Mouse (Mus musculus) midbrain, embryonic 16.5 days (tissue): ENCODE results near the gene Gucy2c. TPM values are rescaled to one million over a fixed set of nuclear protein-coding genes. Genes with fewer than 3 reads are reported as not detected.

Experiments
- ATAC-seq: fragments of 200-750 bp; cut with Nextera tagmentation; 2 replicates; pipeline ENCODE4 v1.8.0; 2017; ENCODE audit warnings: moderate TSS enrichment
- H3K27ac ChIP-seq: fragments of 300-500 bp; sonication (generic); 2 replicates; pipeline ENCODE4 v1.5.1; 2014; ENCODE audit warnings: mild to moderate bottlenecking, low read length, mixed read lengths
- H3K27me3 ChIP-seq: fragments of 300-500 bp; sonication (generic); 2 replicates; pipeline ENCODE4 v1.6.1; 2014; ENCODE audit warnings: low read depth, low read length, mixed read lengths; ENCODE audit not compliant: control insufficient read depth, insufficient read depth
- H3K36me3 ChIP-seq: fragments of 300-500 bp; sonication (generic); 2 replicates; pipeline ENCODE4 v1.6.1; 2014; ENCODE audit warnings: mild to moderate bottlenecking, low read length, moderate library complexity, mixed read lengths; ENCODE audit not compliant: control insufficient read depth, insufficient read depth
- H3K4me1 ChIP-seq: fragments of 300-500 bp; sonication (generic); 2 replicates; pipeline ENCODE4 v1.6.1; 2014; ENCODE audit warnings: mild to moderate bottlenecking, low read length, mixed read lengths; ENCODE audit not compliant: control insufficient read depth, insufficient read depth
- H3K4me2 ChIP-seq: fragments of 300-500 bp; sonication (generic); 2 replicates; pipeline ENCODE4 v1.6.1; 2014; ENCODE audit warnings: mild to moderate bottlenecking, low read length, mixed read lengths
- H3K4me3 ChIP-seq: fragments of 300-500 bp; sonication (generic); 2 replicates; pipeline ENCODE4 v1.5.1; 2014; ENCODE audit warnings: low read depth, mild to moderate bottlenecking, low read length, moderate library complexity, mixed read lengths
- H3K9ac ChIP-seq: fragments of 300-500 bp; sonication (generic); 2 replicates; pipeline ENCODE4 v1.6.1; 2014; ENCODE audit warnings: low read depth, low read length, mixed read lengths
- H3K9me3 ChIP-seq: fragments of 300-500 bp; sonication (generic); replicated peaks from 2 replicates; pipeline ENCODE4 v1.6.1; 2014; ENCODE audit warnings: mild to moderate bottlenecking, low read length, mixed read lengths; ENCODE audit not compliant: control insufficient read depth, poor library complexity, severe bottlenecking
- WGBS: fragments of 180-500 bp; shearing (Covaris S2); extraction: QIAGEN DNeasy Blood & Tissue Kit; methylation state at CpG from one replicate; pipeline ENCODE4 v1.1.7; 2014; 5-methylcytosine and 5-hydroxymethylcytosine counted together
- polyA plus RNA-seq: library from polyadenylated mRNA; unstranded; fragments of >200 nt; fragmentation: Nextera tagmentation; extraction: Ambion mirVana; gene quantifications from 2 replicates; pipeline ENCODE4 v1.2.1, GENCODE M21; 2015

The Gucy2c gene
- polyA plus RNA-seq, 1 experiment from 2014 or later: 0.69 TPM

DNA sequence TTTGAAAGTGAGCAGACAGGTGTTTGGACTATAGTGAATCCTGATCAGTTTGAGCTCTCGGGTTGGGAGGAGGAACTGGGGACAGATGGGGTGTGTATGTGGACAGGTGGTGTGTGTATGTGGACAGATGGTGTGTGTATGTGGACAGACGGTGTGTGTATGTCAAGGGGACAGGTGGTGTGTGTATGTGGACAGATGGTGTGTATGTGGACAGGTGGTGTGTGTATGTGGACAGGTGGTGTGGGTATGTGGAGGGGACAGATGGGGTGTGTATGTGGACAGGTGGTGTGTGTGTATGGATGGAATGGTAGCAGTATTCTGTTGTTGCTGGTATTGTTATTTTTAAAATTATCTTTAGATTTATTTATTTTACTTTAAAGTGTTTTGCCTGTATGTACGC is 79.7 kb downstream of the Gucy2c start:
- 87% methylated on average over 3 of the region's 3 CpGs for WGBS
- Histone ChIP-seq H3K9me3 (no peaks in the 10 kb centered on the region), H3K4me3 (no peak overlapping the region), H3K36me3 (no peaks in the 10 kb centered on the region), H3K9ac (no peak overlapping the region), H3K4me1 (no peaks in the 10 kb centered on the region), H3K4me2 (no peak overlapping the region), H3K27ac (no peak overlapping the region), H3K27me3 (no peaks in the 10 kb centered on the region)
- ATAC-seq: no peak

DNA sequence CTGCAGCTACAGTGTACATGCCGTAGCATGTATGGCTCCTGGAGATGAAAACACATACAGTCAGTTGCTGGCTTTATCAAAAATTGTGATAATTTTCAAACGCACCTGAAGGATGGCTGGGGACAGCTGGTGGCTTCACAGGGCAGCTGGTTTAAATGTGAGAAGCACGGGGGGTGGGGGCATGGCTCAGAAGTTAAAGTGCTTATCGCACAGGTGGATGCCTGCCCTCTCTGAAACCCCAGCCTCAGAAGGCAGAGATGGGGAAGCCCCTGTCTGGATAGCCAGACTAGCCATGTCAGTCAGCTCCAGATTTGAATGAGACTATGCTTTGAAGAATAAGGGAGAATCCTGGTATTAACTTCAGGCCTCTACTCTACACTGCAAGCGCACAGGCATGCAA is 80.4 kb downstream of the Gucy2c start:
- no peaks in the 10 kb centered on the region for H3K9me3 ChIP-seq
- H3K9ac ChIP-seq: no peak overlapping the region
- H3K36me3 ChIP-seq: no peaks in the 10 kb centered on the region
- WGBS: 87% methylated on average over 5 of the region's 5 CpGs
- H3K4me2 ChIP-seq: no peak overlapping the region
- ATAC-seq: no peak
- no peaks in the 10 kb centered on the region for H3K4me1 ChIP-seq
- no peak overlapping the region for H3K4me3 ChIP-seq
- H3K27ac ChIP-seq: no peak overlapping the region
- H3K27me3 ChIP-seq: no peaks in the 10 kb centered on the region

DNA sequence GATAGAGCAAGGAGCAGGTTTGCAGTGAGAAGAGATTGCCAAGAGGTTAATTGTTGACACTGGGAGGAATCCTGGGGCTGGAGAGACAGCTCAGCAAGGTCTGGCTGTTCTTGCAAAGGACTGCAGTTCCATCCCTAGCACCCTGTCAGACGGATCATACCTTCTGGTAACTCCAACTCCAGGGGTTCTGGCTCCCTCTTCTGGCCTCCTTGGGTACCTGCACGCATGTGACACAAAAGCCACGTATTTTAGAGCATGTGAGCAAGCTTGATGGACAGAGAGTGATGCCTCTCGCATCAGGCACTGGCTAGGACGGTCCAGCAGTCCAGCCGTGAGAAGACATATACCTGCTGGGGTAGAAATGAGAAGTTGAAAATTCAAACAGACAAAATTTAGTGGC is 90.3 kb downstream of the Gucy2c start:
- no peak overlapping the region for H3K4me3 ChIP-seq
- no peak overlapping the region for H3K4me2 ChIP-seq
- ATAC-seq: no peak
- H3K27me3 ChIP-seq: no peaks in the 10 kb centered on the region
- H3K9ac ChIP-seq: no peak overlapping the region
- H3K4me1 ChIP-seq: no peaks in the 10 kb centered on the region
- 0 out of 2 replicates have a peak, but pooled peaks cover 3% of the 10 kb centered on the region for H3K9me3 ChIP-seq
- 89% methylated on average over 6 of the region's 6 CpGs for WGBS
- H3K36me3 ChIP-seq: no peaks in the 10 kb centered on the region
- no peak overlapping the region for H3K27ac ChIP-seq

DNA sequence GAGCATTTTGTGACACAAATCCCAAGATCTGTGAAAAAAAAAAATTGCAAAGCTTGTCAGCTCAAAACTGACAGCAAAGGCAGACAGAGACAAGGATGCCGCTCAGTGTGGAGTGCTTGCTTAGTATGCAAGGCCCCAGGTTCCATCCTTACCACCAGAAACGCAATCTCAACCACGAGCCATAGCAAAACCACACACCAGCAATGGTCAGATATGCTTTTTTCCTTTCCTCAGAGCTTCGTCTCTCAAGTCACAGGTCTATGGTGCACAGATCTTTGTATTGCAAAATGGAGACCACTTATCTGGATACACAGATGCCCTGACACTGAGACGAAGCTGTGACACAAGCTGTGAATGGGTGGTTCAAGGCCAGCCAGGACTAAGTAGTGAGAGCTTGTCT is 91.0 kb downstream of the Gucy2c start:
- H3K27me3 ChIP-seq: no peaks in the 10 kb centered on the region
- no peak overlapping the region for H3K4me3 ChIP-seq
- no peak overlapping the region for H3K9ac ChIP-seq
- no peak overlapping the region for H3K4me2 ChIP-seq
- 78% methylated on average over 5 of the region's 5 CpGs for WGBS
- ATAC-seq: no peak
- H3K27ac ChIP-seq: no peak overlapping the region
- H3K4me1 ChIP-seq: no peaks in the 10 kb centered on the region
- no peaks in the 10 kb centered on the region for H3K36me3 ChIP-seq
- H3K9me3 ChIP-seq: 0 out of 2 replicates have a peak, but pooled peaks cover 3% of the 10 kb centered on the region

DNA sequence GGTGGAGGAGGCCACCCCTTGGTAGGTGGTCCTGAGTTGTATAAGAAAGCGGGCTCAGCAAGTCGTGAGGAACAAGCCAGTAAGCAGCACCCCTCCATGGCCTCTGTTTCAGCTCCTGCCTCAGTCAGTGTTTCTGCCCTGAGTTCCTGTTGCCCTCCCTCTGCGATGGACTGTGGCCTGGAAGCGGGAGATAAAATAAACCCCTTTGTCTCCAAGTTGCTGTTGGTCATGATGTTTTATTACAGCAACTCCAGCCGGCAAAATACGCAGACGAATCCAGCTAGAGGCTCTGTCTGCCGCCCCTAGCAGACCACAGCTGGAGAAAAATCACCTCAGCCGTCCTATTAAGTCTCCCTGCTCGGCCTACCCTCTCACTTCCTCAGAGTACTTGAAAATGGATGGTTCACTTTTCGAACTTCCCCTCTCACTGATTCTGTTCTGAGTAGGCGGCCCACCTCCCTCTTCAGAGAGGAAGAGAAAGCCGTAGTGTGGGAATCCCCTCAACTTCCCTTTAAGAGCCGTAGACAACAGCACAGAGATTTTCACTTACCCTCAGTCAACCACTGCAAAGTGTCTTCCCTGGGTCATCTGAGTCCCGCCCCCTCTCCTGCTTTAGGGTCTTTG is 91.7 kb downstream of the Gucy2c start:
- Histone ChIP-seq H3K4me2 (no peak overlapping the region), H3K9ac (no peak overlapping the region), H3K4me3 (no peak overlapping the region), H3K4me1 (no peaks in the 10 kb centered on the region), H3K27me3 (no peaks in the 10 kb centered on the region), H3K27ac (no peak overlapping the region), H3K36me3 (no peaks in the 10 kb centered on the region), H3K9me3 (0 out of 2 replicates have a peak, but pooled peaks cover 3% of the 10 kb centered on the region)
- no peak for ATAC-seq
- 78% methylated on average over 15 of the region's 15 CpGs for WGBS

DNA sequence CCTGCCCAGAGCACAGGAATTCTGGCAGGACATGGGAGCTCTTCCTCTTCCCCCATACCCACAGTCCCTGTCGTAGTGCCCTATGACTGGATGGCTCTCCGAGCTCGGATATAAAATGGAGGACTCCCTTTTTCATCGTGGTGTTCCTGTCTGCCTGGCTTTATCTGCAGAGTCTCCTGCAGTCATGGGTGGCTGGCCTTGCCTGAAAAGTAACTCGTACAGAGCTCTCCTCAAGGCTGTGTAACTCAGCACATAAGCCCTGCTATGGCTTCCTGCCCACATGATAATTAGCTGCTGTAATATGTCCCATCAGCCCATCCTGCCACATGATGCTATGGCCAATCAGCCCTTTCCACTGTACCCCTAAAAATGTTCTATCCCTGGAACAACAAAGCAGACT is 96.1 kb downstream of the Gucy2c start:
- Histone ChIP-seq H3K36me3 (no peaks in the 10 kb centered on the region), H3K27ac (no peak overlapping the region), H3K4me1 (no peaks in the 10 kb centered on the region), H3K27me3 (no peaks in the 10 kb centered on the region), H3K9ac (no peak overlapping the region), H3K4me3 (no peak overlapping the region), H3K9me3 (no peaks in the 10 kb centered on the region; the same call in 1 of the 2 replicates), H3K4me2 (no peak overlapping the region)
- 74% methylated on average over 5 of the region's 5 CpGs for WGBS
- no peak for ATAC-seq

DNA sequence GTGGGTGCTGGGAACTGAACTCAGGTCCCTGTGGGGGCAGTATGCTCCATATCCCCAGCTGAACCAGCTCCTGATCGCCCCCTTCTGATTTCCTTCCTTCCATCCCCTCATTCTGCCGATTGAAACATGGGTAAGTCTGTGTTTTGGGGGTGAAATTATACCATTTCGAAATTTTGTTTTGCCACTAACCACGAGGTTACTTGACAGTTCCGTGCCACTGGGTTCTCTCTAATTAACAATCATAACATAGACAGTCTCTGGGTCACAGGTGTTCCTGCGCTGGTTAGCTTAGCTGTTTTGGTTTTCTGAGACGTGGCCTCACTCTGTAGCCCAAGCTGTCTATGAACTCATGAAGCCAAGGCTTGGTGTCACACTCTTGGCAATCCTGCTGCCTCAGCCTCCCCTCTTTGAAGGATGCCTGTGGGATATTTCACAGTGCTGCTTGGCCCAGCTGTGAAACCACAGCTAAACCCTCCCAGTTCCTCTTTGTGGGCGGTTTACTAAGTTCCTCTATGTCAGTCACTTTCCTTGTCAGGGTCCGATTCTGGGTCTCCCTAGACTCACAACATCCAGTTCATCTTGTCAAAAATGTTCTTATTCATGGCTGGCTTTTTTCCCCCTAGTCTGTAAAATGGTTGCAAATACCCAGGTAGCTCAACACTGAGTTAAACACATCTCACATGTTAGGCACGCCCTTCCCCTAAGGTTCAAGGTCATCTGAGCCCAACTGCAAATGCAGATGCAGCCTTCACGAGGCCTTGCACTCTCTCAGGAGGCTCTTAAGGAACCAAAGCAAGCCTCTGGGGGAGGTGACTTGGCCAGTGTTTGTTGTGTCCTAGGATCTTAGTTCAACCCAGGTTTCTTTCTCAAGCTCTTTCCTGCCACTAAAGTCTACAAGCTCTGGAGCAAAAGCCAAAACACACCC is 97.9 kb downstream of the Gucy2c start:
- whole genome bisulfite sequencing: 87% methylated on average over 11 of the region's 11 CpGs
- no peaks in the 10 kb centered on the region; the same call in 1 of the 2 replicates for H3K9me3 ChIP-seq
- no peak for ATAC-seq
- H3K4me3 ChIP-seq: no peak overlapping the region
- H3K4me2 ChIP-seq: no peak overlapping the region
- H3K36me3 ChIP-seq: no peaks in the 10 kb centered on the region
- no peak overlapping the region for H3K9ac ChIP-seq
- H3K4me1 ChIP-seq: no peaks in the 10 kb centered on the region
- no peak overlapping the region for H3K27ac ChIP-seq
- no peaks in the 10 kb centered on the region for H3K27me3 ChIP-seq

DNA sequence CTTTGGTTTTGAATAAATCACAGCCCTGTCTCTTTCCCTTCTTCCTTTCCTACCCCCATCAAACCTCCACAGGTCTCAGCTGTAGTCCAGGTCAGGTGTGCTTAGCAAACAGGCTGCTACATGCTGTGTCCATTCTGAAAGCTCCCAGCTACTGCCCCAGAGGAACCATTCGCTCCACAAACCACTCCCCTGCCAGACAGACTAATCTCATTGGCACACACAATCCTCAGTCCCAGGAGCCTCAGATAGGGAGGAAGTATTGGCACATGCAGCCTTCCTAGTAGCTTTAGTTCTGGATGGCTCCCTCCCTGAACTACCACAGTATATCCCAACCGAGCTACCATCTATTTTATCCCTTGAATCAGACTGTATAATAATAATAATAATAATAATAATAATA is 102.2 kb downstream of the Gucy2c start:
- H3K36me3 ChIP-seq: no peaks in the 10 kb centered on the region
- no peaks in the 10 kb centered on the region for H3K4me1 ChIP-seq
- H3K9ac ChIP-seq: no peak overlapping the region
- ATAC-seq: no peak
- peaks cover 2% of the 10 kb centered on the region; the same call in 1 of the 2 replicates for H3K9me3 ChIP-seq
- H3K27me3 ChIP-seq: no peaks in the 10 kb centered on the region
- no peak overlapping the region for H3K4me2 ChIP-seq
- H3K27ac ChIP-seq: no peak overlapping the region
- no peak overlapping the region for H3K4me3 ChIP-seq
- WGBS: 20% methylated on average over 2 of the region's 2 CpGs

DNA sequence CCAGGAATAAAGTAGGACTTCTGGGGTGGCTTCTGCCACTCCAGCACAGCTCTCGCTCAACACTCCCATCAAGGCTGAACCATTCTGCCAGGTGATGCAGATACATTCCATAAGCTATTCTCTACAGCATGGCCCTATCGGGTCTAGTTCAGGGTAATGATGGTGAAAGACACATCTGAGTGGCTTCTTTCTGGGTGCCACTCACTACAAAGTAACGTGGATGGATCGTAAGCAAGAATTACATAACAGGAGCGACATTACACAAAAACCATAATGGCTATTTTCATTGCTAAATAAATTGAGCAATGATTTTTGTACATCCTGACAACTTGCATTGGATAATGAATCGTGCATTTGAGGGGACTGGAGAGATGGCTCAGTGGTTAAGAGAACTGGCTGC is 106.6 kb downstream of the Gucy2c start:
- no peak overlapping the region for H3K27ac ChIP-seq
- H3K27me3 ChIP-seq: no peaks in the 10 kb centered on the region
- peaks cover 2% of the 10 kb centered on the region; the same call in 1 of the 2 replicates for H3K9me3 ChIP-seq
- H3K36me3 ChIP-seq: no peaks in the 10 kb centered on the region
- 91% methylated on average over 6 of the region's 6 CpGs for WGBS
- no peak overlapping the region for H3K4me3 ChIP-seq
- H3K4me1 ChIP-seq: no peaks in the 10 kb centered on the region
- ATAC-seq: no peak
- no peak overlapping the region for H3K9ac ChIP-seq
- no peak overlapping the region for H3K4me2 ChIP-seq
